Mouse (Mus musculus) ovary, adult 18-20 months (tissue): ENCODE measurements around the gene Gbgt1.

Experiments
- DNase-seq: peaks from one replicate; pipeline ENCODE4 v3.0.0; 2022; ENCODE audit warnings: low spot score, mixed read lengths

Gbgt1 gene

DNA sequence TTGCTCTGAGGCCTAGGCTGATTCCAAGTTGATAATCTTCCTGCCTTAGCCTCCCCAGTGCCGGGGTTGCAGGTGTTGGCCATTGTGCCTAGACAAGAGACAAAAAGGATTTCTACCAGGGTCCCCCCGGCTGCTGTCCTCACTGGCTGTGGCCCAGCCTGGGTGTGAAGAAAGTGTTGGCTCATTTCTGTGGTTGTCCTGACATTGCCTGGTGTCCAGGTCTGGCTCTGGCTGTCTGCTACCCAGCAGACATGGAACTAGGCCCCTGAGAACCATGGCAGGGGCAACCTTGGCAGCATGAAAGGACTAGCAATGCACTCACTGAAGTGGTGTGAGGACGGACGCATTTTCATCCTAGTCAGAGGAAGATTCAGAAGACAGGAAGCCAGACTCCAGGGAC is 33.2 kb downstream of the Gbgt1 start:
- DNase-seq = no peak

DNA sequence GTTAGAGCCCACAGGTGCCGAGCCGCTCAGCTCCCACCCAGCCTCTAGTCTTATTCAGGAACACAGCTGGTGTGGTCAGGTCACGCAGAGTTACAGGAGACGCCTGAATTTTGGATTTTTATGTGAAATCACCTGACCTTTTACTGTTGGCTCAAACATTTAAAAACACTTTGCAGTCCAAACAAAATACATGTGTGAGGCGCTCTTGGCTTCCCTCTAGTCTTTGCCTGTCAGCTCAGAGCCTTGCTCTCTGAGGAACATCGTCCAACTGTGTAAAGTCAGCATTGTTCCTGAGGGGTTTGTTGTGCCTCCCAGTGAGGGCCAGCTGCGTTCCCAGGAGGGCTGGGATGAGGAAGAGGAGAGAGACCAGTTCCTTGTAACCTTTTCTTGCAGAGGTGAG is 33.6 kb downstream of the Gbgt1 start:
- DNase-seq = no peak

GRCm38 (mm10) chr2:28532938-28533771 is 36.5 kb downstream of the Gbgt1 start:
- DNase-seq = peak; percentile 84

DNA sequence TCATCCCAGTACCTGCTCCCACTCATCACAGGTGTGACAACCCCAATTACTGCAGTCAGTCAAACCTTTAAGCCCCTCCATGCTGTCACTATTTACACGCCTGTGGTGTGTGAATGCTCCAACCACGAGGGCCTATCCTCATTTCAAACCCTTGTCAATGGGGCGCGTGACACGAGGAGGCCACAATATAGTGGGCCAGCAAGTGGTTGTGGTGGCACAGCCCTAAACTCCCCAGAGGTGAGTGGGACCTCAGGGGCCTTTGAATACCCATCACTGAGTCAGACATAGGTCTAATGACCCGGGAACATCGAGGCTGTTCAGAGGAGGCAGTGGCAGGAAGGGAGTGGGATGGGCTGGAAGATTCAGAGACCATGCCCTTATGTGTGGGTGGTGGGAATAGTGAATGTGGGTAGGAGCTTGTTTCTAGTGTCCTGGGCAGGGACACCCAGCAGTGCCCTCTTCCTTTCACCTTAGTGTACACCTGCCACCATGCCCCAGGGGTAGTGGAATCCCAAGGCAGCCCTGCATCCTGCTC is 37.3 kb downstream of the Gbgt1 start:
- no peak for DNase-seq

- DNase-seq = no peak
These were observed 38.0 kb downstream of the Gbgt1 start for GRCm38 (mm10) chr2:28534436-28535262.

DNA sequence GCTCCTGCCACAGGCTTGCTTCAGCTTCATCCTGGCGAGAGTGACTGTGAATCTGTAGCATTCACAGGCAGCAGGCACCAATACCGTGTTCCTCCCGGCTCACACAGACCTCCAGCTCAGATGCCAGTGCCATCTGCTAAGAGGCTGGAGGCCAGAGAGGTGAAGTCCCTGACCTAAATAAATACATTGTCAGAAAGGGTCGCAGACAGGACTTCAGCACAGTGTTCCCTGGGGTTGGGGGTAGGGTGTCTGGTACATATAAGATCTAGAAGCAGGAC is 38.5 kb downstream of the Gbgt1 start:
- no peak for DNase-seq

- no peak for DNase-seq
These were observed 39.0 kb downstream of the Gbgt1 start for GRCm38 (mm10) chr2:28535650-28536049.

DNA sequence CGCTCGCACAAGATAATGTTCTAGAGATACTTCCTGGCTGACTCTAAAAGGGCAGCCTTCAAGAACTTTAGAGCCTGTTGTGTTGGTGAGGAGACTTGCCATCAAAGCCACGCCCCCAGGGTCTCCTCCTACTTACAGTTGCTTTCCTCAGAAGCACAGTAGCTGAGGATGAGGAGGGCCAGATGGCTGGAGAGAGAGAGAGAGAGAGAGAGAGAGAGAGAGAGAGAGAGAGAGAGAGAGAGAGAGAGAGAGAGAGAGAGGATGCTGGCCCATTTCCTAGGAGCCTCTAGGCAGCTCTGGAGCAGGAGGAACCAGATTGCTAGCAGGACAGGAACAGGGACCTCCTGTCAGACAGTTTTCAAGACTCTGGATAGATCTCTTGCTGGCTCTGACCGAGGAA is 39.5 kb downstream of the Gbgt1 start:
- no peak for DNase-seq

DNA sequence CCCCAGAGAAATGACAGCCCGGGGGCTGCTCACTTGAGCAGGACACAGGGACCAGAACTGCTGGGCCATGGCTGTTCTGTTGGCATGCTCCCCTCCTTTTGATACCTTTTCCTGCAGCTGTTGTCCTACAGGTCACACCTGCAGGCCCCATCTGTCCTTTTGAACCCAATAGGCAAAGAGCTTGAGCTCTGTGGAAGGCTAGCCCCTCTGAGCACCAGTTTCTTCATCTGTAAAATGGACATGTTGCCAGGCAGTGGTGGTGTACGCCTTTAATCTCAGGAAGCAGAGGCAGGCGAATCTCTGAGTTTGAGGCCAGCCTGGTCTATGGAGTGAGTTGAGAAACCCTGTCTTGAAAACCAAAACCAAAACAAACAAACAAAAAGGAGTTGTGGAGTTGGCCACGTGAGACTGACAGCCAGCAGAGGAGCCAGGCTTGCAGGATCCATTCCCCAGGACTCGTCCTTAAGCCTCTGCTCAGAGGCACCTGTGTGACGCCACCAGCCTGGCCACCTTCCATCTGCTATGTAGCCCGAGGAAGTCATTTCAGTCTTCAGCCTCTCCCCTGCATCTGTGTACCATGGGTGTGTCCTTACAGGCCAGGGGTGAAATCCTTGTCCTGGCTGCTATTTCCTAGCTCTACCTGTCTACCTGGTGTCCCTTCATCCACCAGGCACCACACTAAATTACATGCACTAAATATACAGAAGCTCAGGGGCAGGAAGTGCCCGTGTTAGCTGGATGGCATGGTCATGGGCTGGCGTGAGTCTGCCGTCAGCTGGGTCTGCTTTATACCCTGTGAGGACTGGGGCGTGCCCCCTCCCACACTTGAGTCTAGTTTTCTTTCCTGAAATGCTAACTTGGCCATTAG is 40.3 kb downstream of the Gbgt1 start:
- no peak for DNase-seq

DNA sequence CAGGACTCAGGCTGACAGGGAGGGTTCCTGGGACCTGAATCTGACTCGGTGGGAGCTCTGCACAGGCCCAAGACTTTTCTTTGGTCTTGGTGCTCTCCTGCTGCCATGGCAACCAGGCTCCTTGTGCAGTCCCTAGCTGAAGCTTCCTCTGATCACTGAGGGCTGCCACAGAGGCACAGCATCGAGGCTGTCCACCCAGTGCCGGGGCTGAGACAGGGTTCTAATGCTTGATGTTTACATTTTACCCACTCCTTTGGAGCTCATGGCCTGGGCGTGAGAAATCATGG is 40.9 kb downstream of the Gbgt1 start:
- no peak for DNase-seq

GRCm38 (mm10) chr2:28537995-28538816 is 41.5 kb downstream of the Gbgt1 start:
- no peak for DNase-seq

DNA sequence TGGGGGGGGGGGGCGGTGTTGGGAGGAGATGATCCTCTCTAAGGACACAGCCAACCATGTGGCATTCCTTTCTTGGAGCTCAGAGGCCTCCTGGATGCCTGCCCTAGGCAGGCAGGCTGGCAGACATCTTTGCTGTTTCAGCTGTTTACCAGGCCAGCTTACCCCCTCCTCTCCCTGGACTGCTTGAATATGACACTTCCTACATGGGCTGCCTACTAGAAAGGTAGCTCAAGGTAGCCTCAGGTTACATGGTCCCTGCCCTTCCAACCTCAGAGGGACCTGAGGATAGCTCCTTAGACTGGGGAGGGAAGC is 42.1 kb downstream of the Gbgt1 start:
- no peak for DNase-seq

DNA sequence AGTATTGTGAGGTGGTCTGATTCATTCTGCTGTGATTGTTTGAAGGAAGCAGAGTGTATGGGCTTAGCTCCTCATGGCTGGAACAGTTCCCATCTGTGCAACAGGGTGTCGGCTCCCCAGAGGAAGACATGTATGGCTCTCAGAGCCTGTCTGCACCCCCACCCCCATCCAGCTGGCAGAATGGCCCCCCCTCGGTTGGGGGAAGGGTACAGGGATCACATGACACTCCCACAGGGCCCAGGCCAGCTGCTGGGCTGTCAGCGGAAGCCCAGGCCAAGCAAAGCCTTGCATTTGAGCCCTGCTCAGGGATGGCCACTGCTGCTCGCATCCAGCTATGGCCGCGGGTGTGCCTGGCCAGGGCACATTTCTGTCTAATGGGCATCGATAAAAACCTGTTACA is 42.5 kb downstream of the Gbgt1 start:
- DNase-seq = no peak

DNA sequence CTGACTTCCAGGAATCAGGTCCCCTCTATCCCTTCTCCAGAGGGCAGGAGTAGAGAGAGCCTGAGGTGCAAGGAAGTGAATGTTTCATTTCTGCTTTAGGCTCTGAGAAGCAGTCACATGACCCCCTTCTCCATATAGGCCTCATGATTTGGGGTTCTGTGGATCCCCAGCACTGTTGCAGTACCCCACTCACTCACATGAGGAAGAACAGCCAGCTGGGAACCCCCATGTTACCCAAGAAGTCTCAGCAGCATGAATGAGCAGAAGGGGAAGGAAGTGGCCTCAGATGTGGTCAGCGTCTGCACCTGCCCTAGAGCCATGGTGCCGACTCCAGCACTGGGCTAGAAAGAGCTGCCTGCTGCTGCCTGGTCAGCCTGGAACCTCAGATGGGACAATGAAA is 43.3 kb downstream of the Gbgt1 start:
- DNase-seq = no peak

- no peak for DNase-seq
These were observed 44.0 kb downstream of the Gbgt1 start for GRCm38 (mm10) chr2:28540587-28541227.

DNA sequence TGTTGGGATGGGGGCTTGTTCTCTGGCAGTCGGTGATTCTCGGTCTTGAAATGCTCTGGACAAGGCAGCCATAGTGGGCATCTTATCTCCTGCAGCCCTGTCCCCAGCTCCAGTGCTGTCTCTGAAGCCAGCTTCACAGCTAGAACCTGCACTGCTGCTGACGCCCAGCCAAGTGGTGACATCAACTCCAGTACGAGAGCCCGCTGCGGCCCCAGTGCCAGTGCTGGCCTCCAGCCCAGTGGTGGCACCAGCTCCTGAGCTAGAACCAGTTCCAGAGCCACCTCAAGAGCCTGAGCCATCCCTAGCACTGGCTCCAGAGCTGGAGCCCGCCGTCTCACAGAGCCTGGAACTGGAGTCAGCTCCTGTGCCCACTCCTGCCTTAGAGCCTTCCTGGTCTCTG is 47.2 kb downstream of the Gbgt1 start:
- no peak for DNase-seq

DNA sequence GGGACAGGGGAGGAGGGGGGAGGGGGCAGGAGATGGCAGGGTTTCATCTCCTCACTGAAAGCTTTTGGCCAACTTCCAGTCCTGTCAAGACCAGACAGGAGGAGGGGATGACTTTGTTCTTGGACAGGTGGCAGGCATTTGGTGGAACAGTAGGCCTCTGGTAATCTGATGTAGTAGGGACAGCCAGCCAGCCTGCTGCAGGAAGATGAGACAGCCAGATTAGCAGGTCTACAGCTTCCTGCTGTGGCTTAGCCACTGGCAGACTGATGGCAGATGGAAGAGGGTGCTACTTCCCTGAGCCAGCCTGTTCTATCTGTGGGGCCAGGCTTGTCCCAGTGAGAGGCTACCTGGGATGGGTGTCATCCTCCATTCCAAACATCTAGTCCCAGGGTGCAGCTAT is 49.3 kb downstream of the Gbgt1 start:
- no peak for DNase-seq

GRCm38 (mm10) chr2:28546560-28546959 is 49.9 kb downstream of the Gbgt1 start:
- no peak for DNase-seq

DNA sequence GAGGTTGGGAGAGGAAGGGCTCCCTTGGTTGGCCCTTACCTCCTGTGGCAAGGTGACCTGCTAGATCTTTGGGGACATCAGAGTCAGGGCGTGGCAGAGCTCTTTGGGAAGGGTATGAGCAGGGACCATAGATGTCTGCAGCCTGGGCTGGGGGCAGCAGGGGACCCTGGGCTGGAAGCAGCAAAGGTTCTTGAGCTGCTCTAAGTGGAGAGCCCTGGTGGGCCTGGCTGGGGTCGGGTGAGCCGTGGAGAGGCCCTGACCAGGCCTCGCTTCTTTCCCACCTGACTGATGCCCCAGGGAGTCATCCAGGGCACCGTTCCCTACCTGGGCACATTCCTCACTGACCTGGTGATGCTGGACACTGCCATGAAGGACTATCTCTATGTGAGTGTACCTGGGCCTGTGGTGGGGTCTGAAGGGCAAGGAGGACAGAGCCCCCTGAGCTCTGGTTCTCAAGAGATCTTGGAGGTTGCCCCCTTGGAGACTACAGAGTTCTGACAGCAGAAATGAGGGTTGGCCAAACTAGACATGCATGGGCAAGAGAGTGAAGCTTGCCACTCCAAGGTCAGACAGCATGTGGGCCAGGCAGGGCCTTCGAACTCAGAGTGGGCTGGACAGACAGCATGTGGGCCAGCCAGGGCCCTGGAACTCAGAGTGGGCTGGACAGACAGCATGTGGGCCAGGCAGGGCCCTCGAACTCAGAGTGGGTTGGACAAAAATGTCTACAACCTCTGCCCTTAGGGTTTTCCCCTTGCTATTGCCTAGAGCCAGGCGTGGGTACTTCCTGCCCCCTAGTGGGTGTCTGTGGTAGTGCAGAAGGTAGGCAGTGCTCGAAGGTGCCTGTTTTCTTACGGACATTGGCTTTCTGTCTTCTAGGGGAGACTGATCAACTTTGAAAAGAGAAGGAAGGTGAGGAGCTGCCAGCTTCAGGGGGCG is 50.8 kb downstream of the Gbgt1 start:
- DNase-seq = peak; percentile 43

- no peak for DNase-seq
These were observed 52.5 kb downstream of the Gbgt1 start for GRCm38 (mm10) chr2:28549157-28549556.
